Mouse (Mus musculus) hindbrain, embryonic 10.5 days (tissue): Measurements from ENCODE around the gene Nol11. TPM values are rescaled to one million over a fixed set of nuclear protein-coding genes. Genes with fewer than 3 reads are reported as not detected.
"Not testable (repeated sequence)": the region's sequence is repeated elsewhere in the genome, so short reads cannot be mapped to it uniquely, and the experiment has no call there.

Experiments used
- DNase-seq: peaks from one replicate; pipeline ENCODE4 v3.0.0-alpha.2; 2017; ENCODE audit warnings: low spot score
- H3K27ac ChIP-seq: fragments of 300-500 bp; sonication (generic); 2 replicates; pipeline ENCODE4 v1.5.1; 2016; ENCODE audit warnings: mild to moderate bottlenecking, moderate library complexity
- H3K27me3 ChIP-seq: fragments of 300-500 bp; sonication (generic); 2 replicates; pipeline ENCODE4 v1.6.1; 2016; ENCODE audit warnings: mild to moderate bottlenecking; ENCODE audit not compliant: poor library complexity, insufficient read depth, severe bottlenecking
- H3K36me3 ChIP-seq: fragments of 300-500 bp; sonication (generic); 2 replicates; pipeline ENCODE4 v1.6.1; 2016; ENCODE audit warnings: mild to moderate bottlenecking, moderate library complexity
- H3K4me1 ChIP-seq: fragments of 300-500 bp; sonication (generic); replicated peaks from 2 replicates; pipeline ENCODE4 v1.6.1; 2016; ENCODE audit warnings: mild to moderate bottlenecking
- H3K4me3 ChIP-seq: fragments of 300-500 bp; sonication (generic); 2 replicates; pipeline ENCODE4 v1.5.1; 2016; ENCODE audit warnings: mild to moderate bottlenecking, moderate library complexity
- H3K9me3 ChIP-seq: fragments of 300-500 bp; sonication (generic); 2 replicates; pipeline ENCODE4 v1.6.1; 2016; ENCODE audit warnings: mild to moderate bottlenecking, moderate library complexity
- WGBS: fragments of 180-500 bp; shearing (Covaris S2); methylation state at CpG from one replicate; pipeline ENCODE4 v1.1.7; 2016; 5-methylcytosine and 5-hydroxymethylcytosine counted together
- polyA plus RNA-seq: library from polyadenylated mRNA; unstranded; fragments of >200 nt; fragmentation: Nextera tagmentation; extraction: Ambion mirVana; gene quantifications from 2 replicates; pipeline ENCODE4 v1.2.1, GENCODE M21; 2016

The Nol11 gene
- polyA plus RNA-seq, 1 experiment from 2014 or later = 64.5 TPM

GRCm38 (mm10) chr11:107151809-107152208 is 37.4 kb downstream of the Nol11 start:
- H3K27ac ChIP-seq = no peak overlapping the region
- H3K27me3 ChIP-seq = no peaks in the 10 kb centered on the region
- no peaks in the 10 kb centered on the region for H3K4me1 ChIP-seq
- H3K9me3 ChIP-seq = no peaks in the 10 kb centered on the region
- H3K4me3 ChIP-seq = no peak overlapping the region
- no peak for DNase-seq
- 74% methylated on average over 7 of the region's 7 CpGs for WGBS
- no peaks in the 10 kb centered on the region for H3K36me3 ChIP-seq

GRCm38 (mm10) chr11:107143956-107144355 is 45.2 kb downstream of the Nol11 start:
- not testable (repeated sequence) for DNase-seq, H3K27me3 ChIP-seq, H3K36me3 ChIP-seq, H3K27ac ChIP-seq, H3K4me1 ChIP-seq, H3K4me3 ChIP-seq, H3K9me3 ChIP-seq
- WGBS = 95% methylated on average over 11 of the region's 11 CpGs

- Histone ChIP-seq H3K27ac (no peak overlapping the region), H3K27me3 (no peaks in the 10 kb centered on the region), H3K36me3 (no peaks in the 10 kb centered on the region), H3K9me3 (no peaks in the 10 kb centered on the region), H3K4me3 (no peak overlapping the region), H3K4me1 (no peaks in the 10 kb centered on the region)
- WGBS = 86% methylated on average over 2 of the region's 2 CpGs
- DNase-seq = no peak
These were observed 46.8 kb downstream of the Nol11 start for GRCm38 (mm10) chr11:107142382-107142781.

- no peaks in the 10 kb centered on the region for H3K4me1 ChIP-seq
- H3K36me3 ChIP-seq = no peaks in the 10 kb centered on the region
- H3K27me3 ChIP-seq = no peaks in the 10 kb centered on the region
- no peak for DNase-seq
- no peaks in the 10 kb centered on the region for H3K9me3 ChIP-seq
- no peak overlapping the region for H3K27ac ChIP-seq
- H3K4me3 ChIP-seq = no peak overlapping the region
- WGBS = 22% methylated on average over 6 of the region's 6 CpGs
These were observed 48.4 kb downstream of the Nol11 start for GRCm38 (mm10) chr11:107140756-107141155.

- 79% methylated on average over 3 of the region's 3 CpGs for WGBS
- no peaks in the 10 kb centered on the region for H3K27me3 ChIP-seq
- no peaks in the 10 kb centered on the region for H3K4me1 ChIP-seq
- no peak for DNase-seq
- no peaks in the 10 kb centered on the region for H3K36me3 ChIP-seq
- H3K4me3 ChIP-seq = no peak overlapping the region
- H3K9me3 ChIP-seq = no peaks in the 10 kb centered on the region
- no peak overlapping the region for H3K27ac ChIP-seq
These were observed 50.5 kb downstream of the Nol11 start for GRCm38 (mm10) chr11:107138633-107139032.

- WGBS = 98% methylated on average over 6 of the region's 6 CpGs
- Histone ChIP-seq H3K9me3 (no peaks in the 10 kb centered on the region), H3K36me3 (no peaks in the 10 kb centered on the region), H3K27me3 (no peaks in the 10 kb centered on the region), H3K4me3 (no peak overlapping the region), H3K27ac (no peak overlapping the region), H3K4me1 (peaks cover 3% of the 10 kb centered on the region)
- no peak for DNase-seq
These were observed 51.6 kb downstream of the Nol11 start for GRCm38 (mm10) chr11:107137593-107137992.

- not testable (repeated sequence) for H3K9me3 ChIP-seq, DNase-seq, H3K27ac ChIP-seq, H3K27me3 ChIP-seq, H3K4me3 ChIP-seq, H3K36me3 ChIP-seq
- H3K4me1 ChIP-seq = peaks cover 10% of the 10 kb centered on the region
- WGBS = 93% methylated on average over 10 of the region's 10 CpGs
These were observed 52.7 kb downstream of the Nol11 start for GRCm38 (mm10) chr11:107136458-107136857.

GRCm38 (mm10) chr11:107135741-107136140 is 53.4 kb downstream of the Nol11 start:
- DNase-seq = no peak
- peaks cover 10% of the 10 kb centered on the region for H3K4me1 ChIP-seq
- H3K9me3 ChIP-seq = no peaks in the 10 kb centered on the region
- 64% methylated on average over 3 of the region's 3 CpGs for WGBS
- no peak overlapping the region for H3K4me3 ChIP-seq
- no peaks in the 10 kb centered on the region for H3K36me3 ChIP-seq
- H3K27me3 ChIP-seq = no peaks in the 10 kb centered on the region
- no peak overlapping the region for H3K27ac ChIP-seq

- no peaks in the 10 kb centered on the region for H3K27me3 ChIP-seq
- 0 out of 2 replicates have a peak, but pooled peaks cover 3% of the 10 kb centered on the region for H3K36me3 ChIP-seq
- no peak for DNase-seq
- WGBS = 2% methylated on average over 16 of the region's 16 CpGs
- H3K9me3 ChIP-seq = no peaks in the 10 kb centered on the region
- peak overlapping the region; percentile 99 for H3K27ac ChIP-seq
- peaks cover 28% of the 10 kb centered on the region for H3K4me1 ChIP-seq
- peak overlapping the region; percentile 86 for H3K4me3 ChIP-seq
These were observed 56.8 kb downstream of the Nol11 start for GRCm38 (mm10) chr11:107132426-107132825.

GRCm38 (mm10) chr11:107131749-107132421 is 57.3 kb downstream of the Nol11 start, which contains the start of gene Bptf:
TSS of gene Bptf (minus strand) at chr11:107132127.
- peak; percentile 91 for DNase-seq
- Histone ChIP-seq H3K27ac (peak within 1 kb of the TSS; percentile 99), H3K27me3 (no peaks in the 10 kb centered on the region), H3K36me3 (0 out of 2 replicates have a peak, but pooled peaks cover 3% of the 10 kb centered on the region), H3K4me1 (peaks cover 28% of the 10 kb centered on the region), H3K9me3 (no peaks in the 10 kb centered on the region), H3K4me3 (peak within 1 kb of the TSS; percentile 86)
- WGBS = under 1% methylated on average over 66 of the region's 94 CpGs

GRCm38 (mm10) chr11:107130879-107131748 is 58.1 kb downstream of the Nol11 start:
- under 1% methylated on average over 58 of the region's 65 CpGs for WGBS
- DNase-seq = peak; percentile 76
- Histone ChIP-seq H3K4me1 (peaks cover 28% of the 10 kb centered on the region), H3K36me3 (0 out of 2 replicates have a peak, but pooled peaks cover 3% of the 10 kb centered on the region), H3K27ac (peak overlapping the region; percentile 99), H3K4me3 (peak overlapping the region; percentile 86), H3K9me3 (no peaks in the 10 kb centered on the region), H3K27me3 (no peaks in the 10 kb centered on the region)

- H3K27me3 ChIP-seq = no peaks in the 10 kb centered on the region
- H3K27ac ChIP-seq = peak overlapping the region; percentile 99
These were observed 58.9 kb downstream of the Nol11 start for GRCm38 (mm10) chr11:107130221-107130788.

More at GRCm38 (mm10) chr11:107130221-107130788, 58.9 kb downstream of the Nol11 start:
- H3K4me3 ChIP-seq = peak overlapping the region; percentile 86
- 3% methylated on average over 18 of the region's 18 CpGs for WGBS
- no peak for DNase-seq
- peaks cover 28% of the 10 kb centered on the region for H3K4me1 ChIP-seq
- no peaks in the 10 kb centered on the region for H3K9me3 ChIP-seq
- 0 out of 2 replicates have a peak, but pooled peaks cover 3% of the 10 kb centered on the region for H3K36me3 ChIP-seq
